Comparison of ENCODE assay signal across 26 mouse cellular contexts in genomic region chr17:26272586-26272985, GRCm38 (mm10). TPM values are rescaled to one million over a fixed set of nuclear protein-coding genes. Genes with fewer than 3 reads are reported as not detected.
DNase-seq lines count a peak whose midpoint lies in the region; ATAC-seq and TF ChIP-seq lines count a peak whose summit lies in the region.
"Had no signal": no experiment of that assay in that cellular context is flagged by ENCODE, and none has a peak within 500 bp of the region (broad histone marks: within the 10 kb centered on the region; RNA-seq: fewer than 3 reads in every experiment).

No protein-coding gene starts in this region.

- H3K9me3 ChIP-seq in kidney, postnatal 0 days (replicated peaks; ENCODE audit: low read length): no peaks in the 10 kb centered on the region
- H3K9me3 ChIP-seq in kidney, embryonic 14.5 days (ENCODE audit: control insufficient read depth, low read length): no peaks in the 10 kb centered on the region
- H3K9me3 ChIP-seq in MEL (replicated peaks; ENCODE audit: insufficient read depth, low read length): no peaks in the 10 kb centered on the region
- H3K9me3 ChIP-seq: embryonic facial prominence, embryonic 10.5 days; embryonic facial prominence, embryonic 12.5 days; forebrain, embryonic 10.5 days; forebrain, embryonic 12.5 days; G1E had no signal

- WGBS in kidney, postnatal 0 days: 75% methylated on average over 3 of the region's 3 CpGs
- 86% methylated on average over 3 of the region's 3 CpGs for WGBS in kidney, embryonic 14.5 days

- H3K27ac ChIP-seq in kidney, postnatal 0 days: 0 out of 2 replicates have a peak overlapping the region, but pooled peaks have one; percentile 22
- H3K27ac ChIP-seq in kidney, embryonic 14.5 days (ENCODE audit: low read depth, low read length): no peak overlapping the region
- H3K27ac ChIP-seq in MEL (ENCODE audit: control insufficient read depth, low read depth, low read length): no peak overlapping the region
- H3K27ac ChIP-seq: embryonic facial prominence, embryonic 10.5 days; embryonic facial prominence, embryonic 12.5 days; forebrain, embryonic 10.5 days; forebrain, embryonic 12.5 days had no signal

- H3K4me3 ChIP-seq in kidney, postnatal 0 days (replicated peaks; ENCODE audit: low read depth, low read length): no peak overlapping the region
- H3K4me3 ChIP-seq in kidney, embryonic 14.5 days (ENCODE audit: low read length): no peak overlapping the region
- no peak overlapping the region for H3K4me3 ChIP-seq in MEL (ENCODE audit: control insufficient read depth in 1 of 2, insufficient read depth in 1 of 2, low read depth in 2 of 2, low read length in 2 of 2)
- H3K4me3 ChIP-seq: embryonic facial prominence, embryonic 10.5 days; embryonic facial prominence, embryonic 12.5 days; forebrain, embryonic 10.5 days; forebrain, embryonic 12.5 days had no signal

- no peaks in the 10 kb centered on the region; the same call in none of the 2 replicates for H3K79me2 ChIP-seq in MEL (ENCODE audit: control insufficient read depth, insufficient read depth, low read length, poor library complexity)

- TF ChIP-seq EP300 in MEL (IDR thresholded peaks at IDR 0.05; ENCODE audit: low read depth in 1 of 2, low read length in 2 of 2): no peak

- no peak for TF ChIP-seq POLR2A in MEL (IDR thresholded peaks at IDR 0.05; ENCODE audit: control insufficient read depth in 1 of 2, insufficient read depth in 1 of 2, low read depth in 1 of 2, low read length in 2 of 2, poor library complexity in 1 of 2)

- intact Hi-C loops in gastrocnemius, postnatal 36 days (cut with DNase I): loop anchor here (10.0 kb wide), 1 partner anchor 372 kb away; no protein-coding TSS in a partner anchor

- no peak for DNase-seq in kidney, postnatal 0 days (ENCODE audit: low spot score)
- peak; percentile 18 for DNase-seq in MEL (ENCODE audit: low read depth, low spot score)
- DNase-seq in fat pad, adult 2 months (ENCODE audit: extremely low read depth, low read depth, low spot score): peak; percentile 78
- no peak for DNase-seq in spleen, postnatal 4 days (ENCODE audit: low spot score in 2 of 2)
- no peak for DNase-seq in gastrocnemius, postnatal 36 days
- DNase-seq: adrenal gland, adult 8-10 months; adrenal gland, postnatal 14 days; adrenal gland, postnatal 36 days; B cell, adult 2 months; cerebellum, adult 11-12 months; cerebellum, adult 2 months; cerebellum, adult 9-10 months; cerebellum, postnatal 10 days; cerebellum, postnatal 25 days had no signal

- TF ChIP-seq RAD21 in MEL (IDR thresholded peaks at IDR 0.05; ENCODE audit: low read depth, low read length): no peak

- no peaks in the 10 kb centered on the region for H3K27me3 ChIP-seq in kidney, postnatal 0 days (ENCODE audit: insufficient read depth, low read length)
- no peaks in the 10 kb centered on the region for H3K27me3 ChIP-seq in kidney, embryonic 14.5 days (ENCODE audit: control insufficient read depth, insufficient read depth, low read length)
- H3K27me3 ChIP-seq in MEL (ENCODE audit: control insufficient read depth in 1 of 2, insufficient read depth in 2 of 2, low read length in 2 of 2): no peaks in the 10 kb centered on the region
- H3K27me3 ChIP-seq: CH12.LX; embryonic facial prominence, embryonic 12.5 days; forebrain, embryonic 12.5 days; Patski had no signal

- H3K36me3 ChIP-seq in kidney, postnatal 0 days (ENCODE audit: insufficient read depth, low read length): peaks cover 33% of the 10 kb centered on the region
- H3K36me3 ChIP-seq in kidney, embryonic 14.5 days (ENCODE audit: control insufficient read depth, insufficient read depth, low read length): peaks cover 76% of the 10 kb centered on the region
- peaks cover 12 to 46% of the 10 kb centered on the region in 2 experiments for H3K36me3 ChIP-seq in MEL (ENCODE audit: control insufficient read depth in 1 of 2, insufficient read depth in 2 of 2, low read length in 2 of 2)

- H3K4me2 ChIP-seq in kidney, postnatal 0 days (ENCODE audit: low read length): no peak overlapping the region
- no peak overlapping the region for H3K4me2 ChIP-seq in kidney, embryonic 14.5 days (replicated peaks; ENCODE audit: low read depth, low read length)
- H3K4me2 ChIP-seq: embryonic facial prominence, embryonic 12.5 days; forebrain, embryonic 12.5 days had no signal

- no peak overlapping the region for H3K9ac ChIP-seq in kidney, postnatal 0 days (ENCODE audit: low read depth, low read length)
- H3K9ac ChIP-seq in kidney, embryonic 14.5 days (ENCODE audit: low read depth, low read length): no peak overlapping the region
- H3K9ac ChIP-seq in MEL (ENCODE audit: control insufficient read depth, low read depth, low read length, poor library complexity, severe bottlenecking): no peak overlapping the region
- H3K9ac ChIP-seq: embryonic facial prominence, embryonic 12.5 days; forebrain, embryonic 12.5 days had no signal

- ATAC-seq in kidney, postnatal 0 days (replicated peaks; ENCODE audit: low FRiP score, low read depth): no peak
- ATAC-seq in kidney, embryonic 14.5 days (ENCODE audit: low FRiP score, low TSS enrichment): no peak
- ATAC-seq: activated CD4-positive, CD25-positive, alpha-beta regulatory T cell, adult 4 months; CD4-positive, CD25-positive, alpha-beta regulatory T cell, adult 4 months; forebrain, embryonic 14.5 days; forebrain, embryonic 16.5 days; Patski had no signal

- no peaks in the 10 kb centered on the region for H3K4me1 ChIP-seq in kidney, postnatal 0 days (replicated peaks; ENCODE audit: insufficient read depth, low read length)
- no peaks in the 10 kb centered on the region for H3K4me1 ChIP-seq in kidney, embryonic 14.5 days (ENCODE audit: control insufficient read depth, insufficient read depth, low read length)
- peaks cover 0 to 4% of the 10 kb centered on the region in 2 experiments; a peak in 1 of 4 replicates for H3K4me1 ChIP-seq in MEL (ENCODE audit: control insufficient read depth in 1 of 2, insufficient read depth in 2 of 2, low read length in 2 of 2)
- H3K4me1 ChIP-seq: embryonic facial prominence, embryonic 10.5 days; embryonic facial prominence, embryonic 12.5 days; forebrain, embryonic 10.5 days; forebrain, embryonic 12.5 days had no signal

- TF ChIP-seq CTCF in kidney, postnatal 0 days (IDR thresholded peaks at IDR 0.05; ENCODE audit: low read depth): no peak
- no peak for TF ChIP-seq CTCF in MEL (IDR thresholded peaks at IDR 0.05 in 2 of 3, conservative IDR thresholded peaks at IDR 0.05 in 1 of 3; ENCODE audit: control insufficient read depth in 1 of 3, insufficient read depth in 1 of 3, low read depth in 2 of 3, low read length in 3 of 3, poor library complexity in 1 of 3, severe bottlenecking in 1 of 3)

TF ChIP-seq in MEL, 35 proteins besides CTCF, POLR2A, EP300 and RAD21:
- TF ChIP-seq TBP (IDR thresholded peaks at IDR 0.05; ENCODE audit: low read depth, low read length) (0 out of 2 replicates have a peak, but pooled peaks have one; percentile 34), ZMIZ1 (IDR thresholded peaks at IDR 0.05; ENCODE audit: low read depth, low read length) (no peak)

RNA-seq across cellular contexts. Expression of gene Luc7l, which starts 19.9 kb away (rescaled TPM):
- 71.3 and 75.7 TPM in 2 replicates for polyA plus RNA-seq in kidney, postnatal 0 days (2015; fragmentation: Nextera tagmentation; extraction: Ambion mirVana)
- 87.8 and 108 TPM in 2 replicates for polyA plus RNA-seq in kidney, embryonic 14.5 days (2014; fragmentation: Nextera tagmentation; extraction: Ambion mirVana)
- 54.3 and 58.4 TPM in 2 replicates for total RNA-seq in MEL (2012; rRNA removed)
- polyA plus RNA-seq in MEL (2012; ENCODE audit: insufficient read depth in 1 of 2, insufficient read length in 2 of 2, low read depth in 1 of 2, low replicate concordance in 2 of 2, missing spikeins in 1 of 2): 10 to 100 TPM in 1 of 2 experiments, not detected in 1; 59.2 TPM
- total RNA-seq in gastrocnemius, postnatal 36 days (2021): 10 to 100 TPM in 1 of 2 experiments, 1 to 10 TPM in 1; 9.9 to 10.8 TPM

RNA-seq across cellular contexts. Expression of gene Fam234a, which starts 28.5 kb away (rescaled TPM):
- 81.6 and 85.6 TPM in 2 replicates for polyA plus RNA-seq in kidney, postnatal 0 days (2015; fragmentation: Nextera tagmentation; extraction: Ambion mirVana)
- 27.9 and 40.4 TPM in 2 replicates for polyA plus RNA-seq in kidney, embryonic 14.5 days (2014; fragmentation: Nextera tagmentation; extraction: Ambion mirVana)
- total RNA-seq in MEL (2012; rRNA removed): not detected in 2 replicates
- under 1 TPM in 1 of 2 experiments, not detected in 1; 0.10 TPM for polyA plus RNA-seq in MEL (2012; ENCODE audit: insufficient read depth in 1 of 2, insufficient read length in 2 of 2, low read depth in 1 of 2, low replicate concordance in 2 of 2, missing spikeins in 1 of 2)
- 10 to 100 TPM; 65.5 to 66.9 TPM for total RNA-seq in gastrocnemius, postnatal 36 days (2021)

Comparison
In these comparisons a context has a peak if more than half of its experiments do, and no peak if none do; other contexts are left out.
1. DNase-seq: peak in MEL (single experiment) and fat pad, adult 2 months (single experiment); none in kidney, postnatal 0 days (single experiment), spleen, postnatal 4 days (0 of 2) and gastrocnemius, postnatal 36 days (0 of 2).
2. RNA of gene Fam234a, which starts 28.5 kb away (polyA plus RNA-seq): 81.6 to 85.6 TPM in kidney, postnatal 0 days and 27.9 to 40.4 TPM in kidney, embryonic 14.5 days; 0.10 TPM in MEL; every median in the first group is over 10 times any median in the second.